Comparison of ENCODE assay signal across 8 mouse cellular contexts in the genomic region with DNA sequence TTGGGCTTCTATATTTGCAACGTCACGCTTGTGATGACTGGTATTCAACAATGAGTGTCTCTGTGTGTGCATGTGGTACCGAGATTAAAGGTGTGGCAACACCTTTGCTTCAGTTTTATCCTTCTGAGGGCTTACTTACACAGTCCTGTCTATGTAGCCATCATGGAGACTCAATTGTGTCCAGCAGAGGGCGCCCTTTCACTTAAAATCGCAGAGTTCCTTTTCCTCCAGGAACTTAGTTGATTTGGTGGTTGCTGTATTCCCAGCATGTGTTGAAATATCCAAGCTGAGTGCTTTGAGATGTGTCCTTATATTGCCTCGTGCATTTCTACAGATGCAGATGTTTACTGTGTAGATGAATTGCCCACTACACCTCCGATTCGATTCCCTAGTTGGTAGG. TPM values are rescaled to one million over a fixed set of nuclear protein-coding genes. Genes with fewer than 3 reads are reported as not detected.
DNase-seq lines count a peak whose midpoint lies in the region; ATAC-seq lines count a peak whose summit lies in the region.

No protein-coding gene starts in this region.

- no peaks in the 10 kb centered on the region for H3K9me3 ChIP-seq in forebrain, embryonic 10.5 days
- no peaks in the 10 kb centered on the region for H3K9me3 ChIP-seq in heart, embryonic 16.5 days (replicated peaks; ENCODE audit: control insufficient read depth, low read length)
- no peaks in the 10 kb centered on the region for H3K9me3 ChIP-seq in liver, embryonic 13.5 days (replicated peaks)
- no peaks in the 10 kb centered on the region for H3K9me3 ChIP-seq in neural tube, embryonic 13.5 days

- peaks cover 7% of the 10 kb centered on the region; the same call in 1 of the 2 replicates for H3K36me3 ChIP-seq in forebrain, embryonic 10.5 days (replicated peaks)
- no peaks in the 10 kb centered on the region for H3K36me3 ChIP-seq in heart, embryonic 16.5 days (ENCODE audit: control insufficient read depth, insufficient read depth)
- H3K36me3 ChIP-seq in liver, embryonic 13.5 days, result peaks cover 2% of the 10 kb centered on the region
- H3K36me3 ChIP-seq in neural tube, embryonic 13.5 days, result peaks cover 10% of the 10 kb centered on the region; the same call in 1 of the 2 replicates

- no peaks in the 10 kb centered on the region for H3K27me3 ChIP-seq in forebrain, embryonic 10.5 days (ENCODE audit: poor library complexity, severe bottlenecking)
- H3K27me3 ChIP-seq in heart, embryonic 16.5 days (ENCODE audit: control insufficient read depth, insufficient read depth, low read length), result no peaks in the 10 kb centered on the region
- no peaks in the 10 kb centered on the region for H3K27me3 ChIP-seq in liver, embryonic 13.5 days
- no peaks in the 10 kb centered on the region for H3K27me3 ChIP-seq in neural tube, embryonic 13.5 days

- H3K4me2 ChIP-seq in heart, embryonic 16.5 days (ENCODE audit: low read depth, low read length), result no peak overlapping the region
- H3K4me2 ChIP-seq in liver, embryonic 13.5 days, result no peak overlapping the region
- H3K4me2 ChIP-seq in neural tube, embryonic 13.5 days, result no peak overlapping the region

- DNase-seq in c-Kit-negative CD71-positive TER-119-positive erythroid progenitor cells, embryonic 14.5 days (ENCODE audit: low read depth, low spot score), result peak; percentile 88
- peak; percentile 87 for DNase-seq in forebrain, embryonic 10.5 days (ENCODE audit: extremely low spot score, low spot score)
- DNase-seq in kidney, postnatal 25 days, result peak; percentile 89 to 97
- DNase-seq in liver, embryonic 13.5 days, result peak; percentile 68
- peak; percentile 95 for DNase-seq in testis, postnatal 10 days (ENCODE audit: low spot score)

- peak; percentile 62 for ATAC-seq in CD4-positive, CD25-positive, alpha-beta regulatory T cell, adult 4 months
- ATAC-seq in heart, embryonic 16.5 days (replicated peaks; ENCODE audit: extremely low read depth, insufficient read depth, low FRiP score), result peak; percentile 78
- ATAC-seq in liver, embryonic 13.5 days (ENCODE audit: low read depth), result peak; percentile 67
- ATAC-seq in neural tube, embryonic 13.5 days (ENCODE audit: low read depth), result peak; percentile 69

- H3K27ac ChIP-seq in forebrain, embryonic 10.5 days, result no peak overlapping the region
- no peak overlapping the region for H3K27ac ChIP-seq in heart, embryonic 16.5 days (ENCODE audit: low read length)
- peak overlapping the region; percentile 75 for H3K27ac ChIP-seq in liver, embryonic 13.5 days
- H3K27ac ChIP-seq in neural tube, embryonic 13.5 days (replicated peaks), result no peak overlapping the region

- H3K9ac ChIP-seq in heart, embryonic 16.5 days (ENCODE audit: low read length), result no peak overlapping the region
- peak overlapping the region; percentile 33; the same call in 1 of the 2 replicates for H3K9ac ChIP-seq in liver, embryonic 13.5 days
- H3K9ac ChIP-seq in neural tube, embryonic 13.5 days, result no peak overlapping the region

- 25% methylated on average over 8 of the region's 8 CpGs for WGBS in forebrain, embryonic 10.5 days
- 19% methylated on average over 8 of the region's 8 CpGs for WGBS in heart, embryonic 16.5 days
- WGBS in liver, embryonic 13.5 days (ENCODE audit: insufficient replicate concordance), result 21% methylated on average over 8 of the region's 8 CpGs
- 22% methylated on average over 8 of the region's 8 CpGs for WGBS in neural tube, embryonic 13.5 days

- H3K4me3 ChIP-seq in forebrain, embryonic 10.5 days, result no peak overlapping the region
- no peak overlapping the region for H3K4me3 ChIP-seq in heart, embryonic 16.5 days (ENCODE audit: low read length)
- no peak overlapping the region for H3K4me3 ChIP-seq in liver, embryonic 13.5 days (replicated peaks)
- no peak overlapping the region for H3K4me3 ChIP-seq in neural tube, embryonic 13.5 days

- peaks cover 29% of the 10 kb centered on the region for H3K4me1 ChIP-seq in forebrain, embryonic 10.5 days
- peaks cover 22% of the 10 kb centered on the region for H3K4me1 ChIP-seq in heart, embryonic 16.5 days (ENCODE audit: control insufficient read depth, insufficient read depth, low read length)
- H3K4me1 ChIP-seq in liver, embryonic 13.5 days (replicated peaks), result peaks cover 71% of the 10 kb centered on the region
- peaks cover 10% of the 10 kb centered on the region for H3K4me1 ChIP-seq in neural tube, embryonic 13.5 days (replicated peaks)

RNA-seq across cellular contexts. Expression of gene Ppp2r1b, which starts 4.1 kb away (rescaled TPM):
- 10 to 100 TPM; 58.6 to 79.7 TPM for polyA plus RNA-seq in CD4-positive, CD25-positive, alpha-beta regulatory T cell, adult 4 months (2017; shearing (Covaris generic))
- polyA plus RNA-seq in forebrain, embryonic 10.5 days (2016; fragmentation: Nextera tagmentation; extraction: Ambion mirVana), result 170 and 171 TPM in 2 replicates
- polyA plus RNA-seq in heart, embryonic 16.5 days (2015; fragmentation: Nextera tagmentation; extraction: Ambion mirVana), result 38.2 and 41.8 TPM in 2 replicates
- 97.1 and 117 TPM in 2 replicates for polyA plus RNA-seq in liver, embryonic 13.5 days (2015; fragmentation: Nextera tagmentation; extraction: Ambion mirVana)
- polyA plus RNA-seq in neural tube, embryonic 13.5 days (2015; fragmentation: Nextera tagmentation; extraction: Ambion mirVana), result 52.0 and 57.6 TPM in 2 replicates
